Mouse (Mus musculus) hindbrain, embryonic 11.5 days (tissue): ENCODE data around the gene Aen. TPM values are rescaled to one million over a fixed set of nuclear protein-coding genes. Genes with fewer than 3 reads are reported as not detected.

Experiments
- ATAC-seq: fragments of 200-750 bp; cut with Nextera tagmentation; 2 replicates; pipeline ENCODE4 v1.8.0; 2017; ENCODE audit warnings: mild to moderate bottlenecking, moderate TSS enrichment, moderate library complexity; ENCODE audit not compliant: low FRiP score
- DNase-seq: peaks from one replicate; pipeline ENCODE4 v3.0.0-alpha.2; 2015; ENCODE audit warnings: low spot score
- H3K27ac ChIP-seq: fragments of 300-500 bp; sonication (generic); 2 replicates; pipeline ENCODE4 v1.5.1; 2014; ENCODE audit warnings: mild to moderate bottlenecking, low read depth, low read length
- H3K27me3 ChIP-seq: fragments of 300-500 bp; sonication (generic); 2 replicates; pipeline ENCODE4 v1.6.1; 2014; ENCODE audit warnings: mild to moderate bottlenecking, low read length, moderate library complexity, mixed read lengths; ENCODE audit not compliant: control insufficient read depth, insufficient read depth
- H3K36me3 ChIP-seq: fragments of 300-500 bp; sonication (generic); 2 replicates; pipeline ENCODE4 v1.6.1; 2014; ENCODE audit warnings: mild to moderate bottlenecking, low read length, moderate library complexity, mixed read lengths; ENCODE audit not compliant: control insufficient read depth, insufficient read depth
- H3K4me1 ChIP-seq: fragments of 300-500 bp; sonication (generic); replicated peaks from 2 replicates; pipeline ENCODE4 v1.6.1; 2014; ENCODE audit warnings: low read length, mixed read lengths; ENCODE audit not compliant: control insufficient read depth, insufficient read depth
- H3K4me2 ChIP-seq: fragments of 300-500 bp; sonication (generic); replicated peaks from 2 replicates; pipeline ENCODE4 v1.6.1; 2014; ENCODE audit warnings: mild to moderate bottlenecking, low read depth, low read length
- H3K4me3 ChIP-seq: fragments of 300-500 bp; sonication (generic); 2 replicates; pipeline ENCODE4 v1.5.1; 2014; ENCODE audit warnings: low read depth, low read length
- H3K9ac ChIP-seq: fragments of 300-500 bp; sonication (generic); 2 replicates; pipeline ENCODE4 v1.6.1; 2014; ENCODE audit warnings: low read depth, low read length
- H3K9me3 ChIP-seq: fragments of 300-500 bp; sonication (generic); 2 replicates; pipeline ENCODE4 v1.6.1; 2016; ENCODE audit warnings: low read length; ENCODE audit not compliant: control insufficient read depth
- WGBS: fragments of 180-500 bp; shearing (Covaris S2); extraction: QIAGEN DNeasy Blood & Tissue Kit; methylation state at CpG from one replicate; pipeline ENCODE4 v1.1.7; 2014; 5-methylcytosine and 5-hydroxymethylcytosine counted together
- polyA plus RNA-seq: library from polyadenylated mRNA; unstranded; fragments of >200 nt; fragmentation: Nextera tagmentation; extraction: Ambion mirVana; gene quantifications from 2 replicates; pipeline ENCODE4 v1.2.1, GENCODE M21; 2014

Gene Aen
- polyA plus RNA-seq, 1 experiment from 2014 or later, result 37.4 TPM

DNA sequence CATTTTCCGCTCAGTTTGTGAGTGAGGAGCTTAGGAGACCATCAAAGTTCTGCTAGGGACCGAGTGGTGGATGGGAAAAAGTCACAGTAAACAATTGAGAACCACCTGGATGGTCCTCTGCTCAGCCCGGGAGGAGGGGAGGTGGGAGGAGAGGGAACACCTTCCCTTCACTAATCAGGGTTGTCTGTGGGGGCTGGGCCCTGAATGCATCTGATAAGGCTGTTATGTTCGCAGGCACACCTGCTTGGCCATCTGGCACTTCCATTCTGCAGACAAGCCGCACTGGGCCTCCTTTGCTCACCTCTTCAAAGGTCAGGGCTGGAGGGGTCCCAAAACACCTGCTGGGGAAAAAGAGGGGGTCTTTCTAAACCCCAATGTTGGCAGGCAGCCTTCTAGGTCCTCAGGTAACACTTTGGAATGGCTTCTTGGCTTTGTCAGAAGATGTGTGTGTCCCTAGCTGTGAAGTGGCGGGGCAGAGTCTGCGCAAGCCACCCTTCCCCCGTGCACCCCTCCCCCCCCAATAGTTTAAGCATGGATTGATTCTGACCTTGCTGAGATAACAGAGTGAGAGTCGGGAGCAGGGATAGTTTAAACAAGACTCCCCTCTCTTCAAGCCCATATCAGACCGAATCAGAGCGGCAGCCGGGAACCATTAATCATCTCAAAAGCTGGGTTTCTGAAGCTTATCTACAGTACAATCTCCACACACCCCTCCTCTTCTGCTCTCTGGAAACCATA, 30.3 kb upstream of the Aen start:
- no peaks in the 10 kb centered on the region for H3K36me3 ChIP-seq
- H3K4me3 ChIP-seq, result no peak overlapping the region
- ATAC-seq (no peak), DNase-seq (no peak)
- H3K4me1 ChIP-seq, result no peaks in the 10 kb centered on the region
- H3K4me2 ChIP-seq, result no peak overlapping the region
- H3K9me3 ChIP-seq, result no peaks in the 10 kb centered on the region
- H3K27ac ChIP-seq, result no peak overlapping the region
- no peak overlapping the region for H3K9ac ChIP-seq
- WGBS, result 70% methylated on average over 12 of the region's 12 CpGs
- H3K27me3 ChIP-seq, result no peaks in the 10 kb centered on the region

GRCm38 (mm10) chr7:78868731-78869130, 26.9 kb upstream of the Aen start:
- H3K4me2 ChIP-seq, result no peak overlapping the region
- no peak overlapping the region for H3K27ac ChIP-seq
- H3K4me1 ChIP-seq, result no peaks in the 10 kb centered on the region
- no peaks in the 10 kb centered on the region for H3K27me3 ChIP-seq
- no peak overlapping the region for H3K4me3 ChIP-seq
- DNase-seq (no peak), ATAC-seq (no peak)
- WGBS, result 82% methylated on average over 5 of the region's 5 CpGs
- no peak overlapping the region for H3K9ac ChIP-seq
- no peaks in the 10 kb centered on the region for H3K36me3 ChIP-seq
- H3K9me3 ChIP-seq, result no peaks in the 10 kb centered on the region

DNA sequence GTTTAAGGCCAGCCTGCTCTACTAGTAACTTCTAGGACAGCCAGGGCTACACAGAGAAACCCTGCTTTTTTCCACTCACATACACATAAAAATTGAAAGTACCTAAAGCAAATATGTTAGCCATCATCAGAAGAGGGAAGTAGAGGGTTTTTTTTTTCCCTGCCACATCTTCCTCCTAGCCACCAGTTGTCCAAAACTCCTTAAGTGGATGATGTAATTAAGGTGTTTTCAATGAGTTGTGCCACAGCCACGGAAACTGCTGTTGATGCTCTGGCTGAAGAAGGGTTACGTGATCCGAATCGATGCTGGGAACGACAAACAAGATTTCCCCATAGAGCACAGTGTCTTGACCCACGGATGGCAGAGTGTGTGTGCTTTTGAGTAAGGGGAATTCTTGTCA, 23.3 kb upstream of the Aen start:
- Histone ChIP-seq H3K9me3 (no peaks in the 10 kb centered on the region), H3K36me3 (no peaks in the 10 kb centered on the region), H3K4me1 (no peaks in the 10 kb centered on the region), H3K4me2 (no peak overlapping the region), H3K27me3 (no peaks in the 10 kb centered on the region), H3K9ac (no peak overlapping the region), H3K27ac (no peak overlapping the region), H3K4me3 (no peak overlapping the region)
- ATAC-seq (no peak), DNase-seq (no peak)
- 78% methylated on average over 6 of the region's 6 CpGs for WGBS

- H3K27me3 ChIP-seq, result no peaks in the 10 kb centered on the region
- H3K36me3 ChIP-seq, result no peaks in the 10 kb centered on the region
- WGBS, result 75% methylated on average over 5 of the region's 5 CpGs
- H3K9ac ChIP-seq, result no peak overlapping the region
- no peaks in the 10 kb centered on the region for H3K4me1 ChIP-seq
- no peak overlapping the region for H3K27ac ChIP-seq
- no peaks in the 10 kb centered on the region for H3K9me3 ChIP-seq
- ATAC-seq (no peak), DNase-seq (no peak)
- no peak overlapping the region for H3K4me3 ChIP-seq
- H3K4me2 ChIP-seq, result no peak overlapping the region
These were observed 22.8 kb upstream of the Aen start for GRCm38 (mm10) chr7:78872831-78873230.

- Histone ChIP-seq H3K27ac (peak overlapping the region; percentile 14; the same call in 1 of the 2 replicates), H3K36me3 (no peaks in the 10 kb centered on the region), H3K9me3 (no peaks in the 10 kb centered on the region), H3K4me1 (peaks cover 5% of the 10 kb centered on the region; the same call in 1 of the 2 replicates), H3K4me2 (peak overlapping the region; percentile 79), H3K4me3 (peak overlapping the region; percentile 54), H3K27me3 (0 out of 2 replicates have a peak, but pooled peaks cover 5% of the 10 kb centered on the region), H3K9ac (no peak overlapping the region)
- DNase-seq (peak; percentile 33), ATAC-seq (peak; percentile 0; the same call in 1 of the 2 replicates)
- 5% methylated on average over 16 of the region's 16 CpGs for WGBS
These were observed 13.8 kb upstream of the Aen start for GRCm38 (mm10) chr7:78881607-78882468.

DNA sequence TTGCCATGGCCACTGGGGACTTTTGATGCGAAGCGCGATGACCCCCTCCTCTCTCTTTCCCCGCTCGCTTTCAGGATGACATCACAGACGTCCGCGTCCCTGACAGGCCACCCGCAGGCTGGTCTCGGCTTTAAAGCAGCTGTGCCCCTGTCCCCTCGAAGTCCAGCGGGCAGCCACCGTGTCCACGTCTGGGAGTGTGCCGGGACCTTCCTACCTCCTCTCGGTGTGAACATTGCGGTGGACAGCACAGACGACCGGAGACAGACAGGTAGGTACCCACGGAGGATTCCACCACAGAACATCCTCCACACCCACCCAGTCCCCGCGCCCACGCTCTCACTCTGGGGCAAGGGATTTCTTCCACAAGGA, 13.2 kb upstream of the Aen start:
- Histone ChIP-seq H3K27me3 (0 out of 2 replicates have a peak, but pooled peaks cover 5% of the 10 kb centered on the region), H3K4me2 (peak overlapping the region; percentile 79), H3K4me1 (peaks cover 9% of the 10 kb centered on the region; the same call in 1 of the 2 replicates), H3K9me3 (no peaks in the 10 kb centered on the region), H3K27ac (peak overlapping the region; percentile 60; the same call in 1 of the 2 replicates), H3K36me3 (no peaks in the 10 kb centered on the region), H3K4me3 (peak overlapping the region; percentile 54), H3K9ac (peak overlapping the region; percentile 68)
- DNase-seq, result peak; percentile 84
- peak; percentile 84 for ATAC-seq
- WGBS, result 2% methylated on average over 23 of the region's 23 CpGs

- 0 out of 2 replicates have a peak, but pooled peaks have one; percentile 3 for ATAC-seq
- H3K4me2 ChIP-seq, result peak overlapping the region; percentile 79
- peak overlapping the region; percentile 68 for H3K9ac ChIP-seq
- peaks cover 9% of the 10 kb centered on the region; the same call in 1 of the 2 replicates for H3K4me1 ChIP-seq
- peak overlapping the region; percentile 60 for H3K27ac ChIP-seq
- WGBS, result 2% methylated on average over 34 of the region's 34 CpGs
- H3K36me3 ChIP-seq, result no peaks in the 10 kb centered on the region
- peak overlapping the region; percentile 54 for H3K4me3 ChIP-seq
- H3K9me3 ChIP-seq, result no peaks in the 10 kb centered on the region
- peak; percentile 56 for DNase-seq
- H3K27me3 ChIP-seq, result 0 out of 2 replicates have a peak, but pooled peaks cover 5% of the 10 kb centered on the region
These were observed 12.5 kb upstream of the Aen start for GRCm38 (mm10) chr7:78883016-78883725.

DNA sequence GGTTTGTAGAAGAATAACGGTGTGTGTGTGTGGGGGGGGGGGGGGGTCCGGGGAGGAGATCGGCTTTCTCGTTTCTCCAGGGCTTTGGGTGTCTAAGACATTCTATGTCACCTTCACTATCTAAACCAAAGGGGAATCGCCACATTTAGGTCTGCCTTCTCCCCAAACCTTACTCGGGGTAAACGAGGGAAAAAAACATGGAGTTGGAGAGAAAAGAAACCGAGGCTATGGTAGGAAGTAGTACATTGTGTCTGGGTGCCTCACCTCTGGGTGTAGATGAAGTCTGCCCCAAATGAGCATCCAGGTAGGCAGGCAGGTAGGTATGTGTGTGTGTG, 12.0 kb upstream of the Aen start:
- Histone ChIP-seq H3K4me1 (peaks cover 9% of the 10 kb centered on the region; the same call in 1 of the 2 replicates), H3K4me2 (peak overlapping the region; percentile 79), H3K4me3 (peak overlapping the region; percentile 54), H3K9me3 (no peaks in the 10 kb centered on the region), H3K9ac (peak overlapping the region; percentile 68), H3K27ac (peak overlapping the region; percentile 60), H3K36me3 (no peaks in the 10 kb centered on the region), H3K27me3 (0 out of 2 replicates have a peak, but pooled peaks cover 7% of the 10 kb centered on the region)
- WGBS, result 7% methylated on average over 8 of the region's 8 CpGs
- ATAC-seq (no peak), DNase-seq (peak; percentile 34)
